Mouse (Mus musculus) right cerebral cortex, postnatal 10 days (tissue): ENCODE measurements around the gene E130309D02Rik.
A peak's percentile ranks its signal among the peaks of the same experiment; 100 is the strongest.

Experiments used
- DNase-seq, 2 experiments: peaks; one replicate each; pipeline ENCODE4 v3.0.0; 2021; ENCODE audit warnings: low spot score in 2 of 2

E130309D02Rik gene

DNA sequence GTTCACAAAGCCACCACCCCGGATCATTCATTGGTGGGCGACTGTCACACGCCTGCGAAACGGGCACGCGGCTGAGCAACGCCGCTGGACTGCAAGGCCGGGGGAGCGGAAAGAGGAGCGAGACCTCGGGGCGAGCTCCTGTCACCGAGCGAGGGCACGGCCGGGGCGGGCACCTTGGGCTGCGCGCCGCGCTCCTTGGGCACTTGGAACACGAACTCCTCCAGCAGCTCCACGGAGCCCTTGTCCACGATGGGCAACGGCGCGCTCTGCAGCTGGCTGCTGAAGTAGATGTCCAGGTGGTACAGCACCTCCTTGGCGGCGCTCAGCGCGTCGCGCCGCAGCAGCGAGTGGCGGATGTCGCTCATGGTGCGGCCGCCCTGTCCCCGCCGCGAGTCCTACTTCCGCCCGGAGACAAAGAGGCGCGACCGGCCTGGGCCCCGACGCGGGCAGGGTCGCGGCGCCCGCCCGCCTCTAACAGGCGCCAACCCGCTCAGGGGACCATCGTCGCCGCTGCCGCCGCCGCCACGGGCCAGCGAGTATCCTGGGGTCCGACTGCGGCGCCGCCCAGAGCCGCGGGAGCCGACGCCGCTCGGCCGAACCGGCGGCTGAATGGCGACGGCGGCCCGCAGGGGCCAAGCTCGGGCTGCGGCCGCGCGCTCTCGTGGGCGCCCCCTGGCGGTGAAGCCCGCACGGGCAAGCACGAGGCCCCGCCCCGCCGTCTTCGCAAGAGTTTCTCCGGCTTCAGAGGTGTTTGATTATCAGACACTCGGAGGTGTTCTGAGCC lies at the start of gene E130309D02Rik:
TSS of gene E130309D02Rik (minus strand) at position 631 of the 784 bp plus-strand sequence.
- DNase-seq, result peak; percentile 88 to 91

DNA sequence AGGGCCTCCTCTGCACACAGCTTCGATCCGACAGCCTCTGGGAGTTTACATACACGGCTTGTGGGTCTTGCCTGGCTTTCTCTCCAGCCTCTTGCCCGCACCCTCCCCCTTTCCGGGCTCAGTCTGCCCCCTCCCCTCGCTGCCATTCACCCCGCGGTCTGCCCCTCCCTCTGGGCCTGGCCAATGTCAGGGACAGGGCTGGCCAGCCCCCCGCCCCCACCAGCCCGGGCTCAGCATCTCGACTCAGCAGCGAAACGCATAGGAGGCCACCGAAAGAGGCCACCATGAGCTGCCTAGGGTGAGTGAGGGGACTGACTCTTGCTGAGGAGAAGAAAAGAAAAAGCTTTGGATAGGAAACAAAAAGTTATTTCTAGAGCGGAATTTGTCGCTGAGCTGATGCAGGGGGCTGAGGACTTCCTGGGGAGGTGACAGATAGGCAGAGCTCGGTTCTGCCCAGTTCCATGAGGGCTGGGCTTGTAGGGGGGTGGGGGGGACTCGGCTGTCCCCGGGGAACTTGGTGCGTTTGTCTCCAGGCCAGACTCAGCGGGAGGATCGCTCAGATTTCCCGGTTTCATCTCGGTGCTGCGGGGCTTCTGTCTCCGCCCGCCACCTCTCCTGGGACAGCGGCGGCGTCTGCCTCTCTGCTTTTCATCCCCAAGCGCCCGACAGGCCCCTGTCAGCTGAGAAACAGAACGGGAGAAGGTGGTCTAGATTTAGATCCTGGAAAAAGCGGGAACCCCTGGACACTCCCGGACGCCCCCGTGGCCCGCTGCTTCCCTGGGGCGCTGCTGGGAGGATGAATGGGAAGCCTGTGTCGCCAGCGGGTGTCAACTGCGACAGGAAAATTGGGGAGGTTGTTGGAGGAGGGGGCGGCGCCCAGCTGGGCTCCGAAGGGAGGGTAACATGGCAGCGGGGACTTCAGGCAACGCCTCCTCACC lies 48.8 kb upstream of the E130309D02Rik start:
- peak; percentile 61 to 71 for DNase-seq

DNA sequence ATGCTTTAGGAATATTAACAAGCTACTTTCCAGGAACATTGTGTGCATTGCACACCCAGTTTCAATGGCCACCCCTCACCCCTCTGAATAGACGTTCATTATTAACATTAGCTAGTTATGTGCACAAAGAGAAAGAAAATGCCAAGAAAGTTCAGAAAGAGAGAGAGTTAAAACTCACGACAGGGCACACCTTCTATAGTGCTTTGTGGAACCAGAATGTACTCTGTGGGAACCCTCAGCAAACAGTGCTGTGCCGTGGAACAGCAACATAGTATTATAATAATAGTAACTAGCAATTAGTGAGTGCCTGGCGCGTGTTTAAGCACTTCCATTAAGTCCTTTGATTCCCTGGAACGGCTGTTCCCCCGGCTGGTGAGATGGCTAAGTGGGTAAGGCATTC lies 46.3 kb upstream of the E130309D02Rik start:
- no peak for DNase-seq

DNA sequence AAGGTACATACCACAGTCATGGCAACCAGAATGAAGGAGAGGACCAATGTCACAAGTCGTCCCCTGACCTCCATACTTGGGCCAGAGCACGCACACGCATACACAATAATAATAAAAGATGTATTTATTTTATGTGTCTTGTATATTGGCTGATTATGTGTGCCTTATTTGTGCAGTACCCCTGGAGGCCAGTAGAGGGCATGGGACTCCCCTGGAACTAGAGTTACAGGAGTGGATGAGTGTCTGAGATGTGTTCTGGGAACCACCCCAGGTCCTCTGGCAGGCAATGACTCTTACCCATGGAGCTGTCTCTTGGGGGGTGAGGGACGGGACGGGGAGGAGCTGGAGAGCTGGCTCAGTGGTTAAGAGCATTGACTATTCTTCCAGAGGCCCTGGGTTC lies 44.8 kb upstream of the E130309D02Rik start:
- DNase-seq, result no peak

DNA sequence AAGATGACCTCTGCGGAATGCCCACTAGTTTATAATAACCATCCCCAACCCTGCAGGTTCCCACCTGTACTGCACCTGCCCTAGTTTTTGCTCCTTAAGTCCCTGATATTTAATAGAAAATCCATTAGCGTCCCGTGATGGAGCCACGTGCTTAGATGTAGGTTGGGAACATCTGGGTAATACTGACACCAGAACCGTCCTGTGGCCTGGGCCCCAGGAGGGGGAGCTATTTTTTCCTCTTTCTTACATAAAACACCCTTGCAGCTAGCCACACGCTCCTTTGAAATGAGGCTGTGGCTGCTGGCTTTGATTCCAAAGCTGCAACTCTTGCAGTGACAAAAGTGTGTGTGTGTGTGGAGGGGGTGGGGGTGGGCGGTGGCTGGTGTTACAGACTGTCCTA lies 44.1 kb upstream of the E130309D02Rik start:
- no peak for DNase-seq

DNA sequence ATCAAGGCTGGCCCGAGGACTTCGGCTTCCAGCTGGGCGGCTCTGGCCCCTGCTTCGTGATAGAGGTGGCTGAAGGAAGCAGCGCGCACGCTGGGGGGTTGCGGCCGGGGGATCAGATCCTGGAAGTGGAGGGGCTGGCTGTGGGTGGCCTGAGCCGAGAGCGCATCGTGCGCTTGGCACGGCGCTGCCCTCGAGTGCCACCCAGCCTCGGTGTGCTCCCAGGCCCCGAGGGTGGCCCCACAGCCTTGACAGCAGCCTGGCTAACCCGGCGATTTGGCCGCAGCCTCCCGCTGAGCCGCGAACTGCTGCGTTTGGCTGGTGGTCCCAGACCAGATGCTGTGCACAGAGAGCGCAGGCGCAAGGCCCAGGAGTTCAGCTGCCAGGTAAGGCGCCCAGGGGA lies 42.4 kb upstream of the E130309D02Rik start:
- DNase-seq, result no peak

DNA sequence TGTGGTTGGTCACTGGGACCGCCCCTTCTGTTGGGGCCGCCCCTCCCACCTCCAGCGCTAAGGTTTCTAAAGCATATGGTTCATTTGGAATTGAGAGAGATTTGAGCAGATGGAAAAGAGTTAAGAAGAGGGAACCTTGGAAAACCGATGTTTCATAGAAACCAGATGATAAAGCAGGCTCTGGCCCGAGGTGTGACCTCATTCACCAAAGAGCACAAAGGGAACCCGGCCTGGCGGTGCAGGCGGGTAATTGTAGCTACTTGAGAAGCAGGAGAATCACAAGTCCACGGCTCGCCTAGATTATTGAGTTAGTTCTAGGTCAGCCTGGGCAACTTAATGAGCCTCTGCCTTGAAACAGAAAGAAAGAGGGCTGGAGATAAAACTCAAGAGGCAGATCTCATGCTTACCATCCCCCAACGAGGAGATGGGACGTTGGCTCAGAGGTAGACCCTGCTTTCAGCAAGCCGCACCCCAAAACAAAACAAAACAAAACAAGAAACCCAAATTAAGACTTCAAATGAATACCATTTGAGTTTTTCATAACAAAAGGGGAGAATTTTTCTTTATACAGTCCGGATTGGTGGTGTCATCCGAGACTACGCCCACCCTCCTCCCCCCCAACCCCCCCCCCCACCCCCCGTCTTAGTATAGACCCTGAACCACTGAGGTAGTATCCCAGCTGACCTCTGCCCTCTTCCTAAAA lies 41.7 kb upstream of the E130309D02Rik start, which contains the start of gene Grid2ip:
TSS of gene Grid2ip (plus strand) at position 653 of the 703 bp plus-strand sequence.
- DNase-seq, result no peak

DNA sequence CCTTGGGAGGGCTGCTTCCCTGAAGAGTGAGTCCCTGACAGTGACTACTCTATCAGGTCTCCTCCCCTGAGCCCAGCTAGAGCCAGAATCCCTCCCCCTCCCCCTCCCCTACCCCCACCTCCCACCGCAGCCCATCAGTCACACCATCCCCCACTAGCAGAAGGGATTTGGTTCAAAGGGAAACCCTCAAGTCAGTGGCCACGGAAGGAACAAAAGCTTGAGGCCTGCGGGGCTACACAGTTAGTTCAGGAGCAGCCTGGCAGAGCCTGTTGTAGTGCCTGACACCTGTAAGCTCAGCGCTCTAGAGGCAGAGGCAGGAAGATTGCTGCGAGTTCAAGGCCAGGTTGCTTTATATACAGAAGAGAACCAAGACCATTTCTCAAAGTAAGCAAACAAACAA lies 40.9 kb upstream of the E130309D02Rik start:
- no peak for DNase-seq

DNA sequence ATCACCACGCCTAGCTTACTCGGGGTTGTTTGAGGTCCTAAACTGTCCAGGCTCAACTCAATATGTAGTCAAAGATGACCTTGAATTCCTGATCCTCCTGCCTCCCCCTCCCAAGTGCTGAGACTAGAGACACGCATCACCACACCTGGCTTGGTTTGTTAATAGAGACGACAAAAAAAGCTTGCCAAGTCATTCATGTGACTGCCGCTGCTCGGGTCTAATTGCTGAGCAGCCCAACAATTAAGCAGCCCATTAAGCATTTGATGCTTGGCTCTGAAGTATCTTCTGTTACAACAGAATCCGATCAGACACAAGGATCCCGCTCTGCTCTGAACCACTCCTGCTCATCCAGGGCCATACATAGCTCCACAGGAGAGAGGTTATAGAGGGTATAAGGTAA lies 31.2 kb upstream of the E130309D02Rik start:
- no peak for DNase-seq

DNA sequence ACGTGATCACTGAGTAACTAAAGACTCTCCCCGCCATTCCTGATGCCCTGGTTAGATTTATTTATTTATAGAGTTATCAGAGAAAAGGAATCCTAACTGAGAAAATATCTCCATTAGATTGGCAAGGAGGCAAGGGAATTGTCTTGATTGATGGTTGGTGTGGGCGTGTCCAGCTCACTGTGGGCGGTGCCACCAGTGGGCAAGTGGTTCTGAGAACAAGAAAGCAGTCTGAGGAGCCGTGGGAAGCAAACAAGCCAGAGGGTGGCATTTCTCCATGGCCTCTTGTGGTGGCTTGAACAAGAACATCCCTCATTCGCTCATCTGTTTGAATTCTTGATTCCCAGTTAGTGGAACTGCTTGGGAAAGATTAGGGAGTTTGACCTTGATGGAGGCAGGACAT lies 24.4 kb upstream of the E130309D02Rik start:
- DNase-seq, result no peak

DNA sequence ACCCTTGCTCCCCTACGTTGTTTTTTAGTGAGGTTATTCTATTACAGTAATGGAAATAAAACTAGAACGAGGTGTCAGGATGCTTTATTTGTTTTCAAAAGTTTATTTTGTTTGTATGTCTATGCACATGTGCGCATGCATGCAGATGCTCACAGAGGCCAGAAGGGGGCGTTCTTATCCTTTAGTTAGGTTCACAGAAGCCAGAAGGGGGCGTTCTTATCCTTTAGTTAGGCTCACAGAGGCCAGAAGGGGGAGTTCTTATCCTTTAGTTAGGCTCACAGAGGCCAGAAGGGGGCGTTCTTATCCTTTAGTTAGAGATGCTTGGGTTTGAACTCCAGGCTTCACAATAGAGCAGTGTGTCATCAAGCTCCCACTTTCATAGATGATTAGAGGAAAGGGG lies 21.4 kb upstream of the E130309D02Rik start:
- no peak for DNase-seq

DNA sequence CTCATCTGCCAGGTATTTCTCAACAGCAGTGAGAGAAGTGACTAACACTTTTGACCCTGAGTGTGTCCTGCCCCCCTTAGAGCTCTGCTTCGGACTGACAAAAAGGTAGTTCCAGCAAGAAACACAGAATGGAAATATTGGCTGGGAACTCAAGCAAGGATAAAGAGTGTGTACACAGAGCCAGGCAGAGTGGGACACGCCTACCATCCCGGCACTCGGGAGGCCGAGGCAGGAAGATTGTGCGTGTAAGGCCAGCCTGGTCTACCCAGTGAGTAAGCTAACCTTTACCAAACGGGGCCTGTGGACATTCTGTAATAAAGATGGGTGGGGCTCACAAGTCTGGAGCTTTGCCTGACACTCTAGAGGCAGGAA lies 19.9 kb upstream of the E130309D02Rik start:
- no peak for DNase-seq

DNA sequence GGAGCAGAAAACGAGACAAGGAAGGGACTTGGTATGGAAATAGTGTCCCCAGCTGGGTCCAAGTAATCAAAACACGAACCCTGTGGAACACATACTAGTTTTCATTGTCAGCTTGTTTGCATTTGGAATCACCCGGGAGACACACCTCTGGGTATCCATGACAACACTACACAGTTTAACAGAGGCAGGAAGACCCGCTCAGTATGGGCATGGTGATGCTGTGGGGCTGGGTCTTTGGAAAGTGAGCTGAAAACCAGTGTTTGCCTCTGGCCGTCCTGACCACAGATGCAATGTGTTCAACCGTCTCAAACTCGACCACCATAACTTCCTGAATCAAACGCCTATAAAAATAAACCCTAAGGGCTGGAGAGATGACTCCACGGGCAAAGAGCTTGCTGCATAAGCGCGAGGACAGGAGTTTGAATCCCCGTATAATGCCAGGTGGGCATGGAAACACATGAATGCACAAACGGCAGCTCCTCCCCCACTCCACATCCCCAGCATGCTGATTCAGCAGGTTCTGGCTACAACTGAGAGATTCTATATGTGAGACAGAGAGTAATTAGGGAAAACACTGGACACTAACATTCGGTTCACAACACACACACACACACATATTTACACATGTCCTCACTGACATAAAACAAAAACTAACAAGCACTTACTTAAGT lies 19.4 kb upstream of the E130309D02Rik start:
- no peak for DNase-seq

DNA sequence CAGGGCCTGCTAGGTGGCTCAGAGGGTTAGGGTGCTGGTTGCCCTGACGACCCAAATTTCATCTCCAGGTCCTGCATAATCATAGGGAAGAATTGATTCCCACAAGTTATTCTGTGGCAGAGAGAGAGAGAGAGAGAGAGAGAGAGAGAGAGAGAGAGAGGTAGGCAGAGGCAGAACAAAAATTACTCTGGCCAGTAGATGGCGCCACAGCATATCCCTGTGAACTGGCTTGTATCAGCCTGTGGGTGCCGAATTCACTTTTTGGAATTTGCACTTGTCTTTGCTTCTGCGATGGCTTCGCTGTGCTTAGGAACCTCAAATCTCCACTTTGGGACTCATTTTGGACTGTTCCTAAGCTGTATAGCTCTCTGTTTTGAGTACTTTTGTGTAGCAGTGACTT lies 18.7 kb upstream of the E130309D02Rik start:
- peak; percentile 88 to 91 for DNase-seq

DNA sequence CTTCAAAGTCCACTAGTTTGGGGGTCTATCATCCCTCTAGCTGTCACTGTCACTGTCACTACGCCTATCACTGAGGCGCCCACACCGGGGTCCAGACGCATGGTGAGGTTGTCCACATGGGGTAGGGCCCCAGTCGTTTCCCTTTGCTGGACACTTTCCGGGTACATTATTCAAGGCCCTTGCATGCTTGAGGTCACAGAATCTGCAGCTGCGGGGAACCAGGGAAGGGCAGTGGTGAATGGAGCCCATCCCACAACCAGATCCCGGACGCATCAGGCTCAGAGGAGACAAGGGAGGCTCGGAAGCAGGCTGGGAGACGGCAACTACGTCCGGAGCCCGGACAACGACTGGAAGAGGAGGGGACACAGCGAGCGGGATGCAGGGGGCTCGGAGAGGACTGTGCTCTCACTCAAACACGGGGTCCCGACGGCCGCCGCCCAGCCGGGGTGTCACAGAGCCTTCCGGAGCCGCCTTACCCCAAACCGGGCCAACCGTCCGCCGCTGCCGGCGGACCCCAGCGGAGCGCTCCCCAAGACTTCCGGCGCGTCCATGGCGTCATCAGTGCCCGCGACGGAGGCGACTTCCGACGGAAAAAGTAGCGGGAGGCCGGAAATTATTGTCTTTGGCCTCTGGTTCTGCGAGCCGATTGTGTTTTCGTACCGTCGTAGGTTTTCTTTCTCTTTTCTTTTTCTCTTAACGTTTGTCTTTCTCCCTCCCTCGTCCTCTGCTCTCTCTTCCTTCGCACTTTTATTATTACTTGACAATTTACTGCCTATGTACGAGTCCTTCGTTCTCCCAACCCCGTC lies 13.7 kb upstream of the E130309D02Rik start, which contains the start of gene Zdhhc4:
TSS of gene Zdhhc4 (minus strand) at position 567 of the 806 bp plus-strand sequence.
- peak; percentile 93 to 95 for DNase-seq

DNA sequence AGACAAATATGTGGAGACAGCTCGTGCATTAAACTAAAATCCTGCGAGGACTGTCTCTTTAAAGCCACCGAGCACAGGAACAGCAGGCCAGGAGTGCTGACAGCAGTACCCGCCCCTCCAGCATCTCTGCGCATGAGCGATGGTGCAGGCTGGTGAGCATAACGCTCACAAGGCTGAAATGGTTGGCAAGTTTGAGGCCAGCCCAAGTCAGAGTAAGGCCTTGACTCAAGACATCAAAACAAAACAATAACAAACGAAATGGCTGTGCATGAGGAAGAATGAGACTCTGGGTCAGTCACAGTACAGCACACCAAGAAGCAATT lies 2.1 kb upstream of the E130309D02Rik start:
- DNase-seq, result no peak

DNA sequence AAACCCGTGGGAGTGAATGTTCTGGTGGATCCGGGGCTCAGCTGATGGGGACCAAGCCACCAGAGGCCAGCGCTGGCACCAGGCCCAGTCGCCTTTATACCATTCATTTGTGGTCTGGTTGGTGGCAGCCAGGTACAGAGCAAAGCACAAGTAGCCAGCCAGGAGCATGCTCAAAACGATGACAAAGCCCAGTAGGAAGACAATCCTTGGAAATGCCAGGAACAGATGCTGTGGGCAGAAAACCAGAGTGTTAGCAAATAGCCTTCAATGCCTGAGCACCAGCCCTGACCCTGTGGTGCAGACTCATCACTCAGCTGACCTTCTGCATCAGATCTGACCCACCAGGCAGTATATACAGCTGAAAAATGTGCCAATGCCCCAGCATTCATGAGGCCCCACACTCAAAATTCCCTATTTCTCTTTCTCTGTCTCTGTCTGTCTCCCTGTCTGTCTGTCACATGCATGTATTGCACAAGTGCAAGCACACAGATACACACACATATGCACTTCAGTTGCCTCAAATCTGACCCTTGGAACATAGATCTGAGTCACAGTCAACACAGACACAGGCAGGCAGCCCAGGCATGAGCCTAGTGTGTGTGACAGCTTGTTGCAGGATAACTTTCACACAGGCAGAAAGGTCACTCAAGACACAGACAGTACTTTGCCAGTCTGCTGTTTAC lies 1.6 kb upstream of the E130309D02Rik start:
- no peak for DNase-seq

DNA sequence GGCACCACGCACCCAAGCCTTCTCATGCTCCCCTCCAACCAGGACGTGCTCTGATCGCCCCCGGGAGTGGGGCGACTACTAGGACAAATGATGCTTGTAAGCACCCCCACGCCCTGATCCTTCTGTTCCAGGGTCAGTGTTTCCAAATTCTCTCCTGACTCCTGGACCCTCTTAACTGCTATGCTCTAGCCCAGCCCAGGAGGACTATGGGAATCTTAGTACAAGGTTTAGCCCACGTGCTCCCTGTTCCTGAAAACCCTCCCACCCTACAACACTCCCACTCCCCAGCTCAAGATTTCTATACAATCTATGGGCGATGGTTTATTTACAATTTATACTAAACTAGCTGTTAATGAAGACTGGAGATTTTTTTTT lies 341 bp upstream of the E130309D02Rik start:
- DNase-seq, result no peak

DNA sequence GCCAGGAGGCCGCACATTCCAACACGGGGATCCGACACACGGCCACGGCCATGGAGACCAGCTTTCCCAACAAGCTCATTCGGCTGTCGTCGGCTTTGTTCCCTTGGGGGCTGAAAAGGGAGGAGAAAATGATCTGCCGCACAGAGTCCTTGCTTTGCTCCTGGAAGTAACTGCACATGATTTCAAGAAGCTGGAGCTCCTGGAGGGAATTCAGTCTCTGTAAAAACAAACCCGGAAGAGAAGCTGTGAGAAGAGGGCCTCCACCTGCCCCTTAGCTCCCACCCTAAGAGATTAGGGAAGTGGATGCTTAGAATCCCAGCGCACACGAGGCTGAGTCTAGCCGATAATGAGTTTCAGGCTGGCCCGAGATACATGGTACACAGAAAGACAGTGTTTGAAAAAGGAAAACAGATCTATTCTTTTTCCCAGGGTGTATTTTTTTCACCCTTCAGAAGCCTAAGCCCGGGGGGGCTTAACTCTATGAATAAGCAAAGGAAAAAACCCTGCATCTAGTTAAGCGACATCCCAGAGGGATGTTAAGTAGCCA lies 904 bp downstream of the E130309D02Rik start:
- DNase-seq, result no peak

DNA sequence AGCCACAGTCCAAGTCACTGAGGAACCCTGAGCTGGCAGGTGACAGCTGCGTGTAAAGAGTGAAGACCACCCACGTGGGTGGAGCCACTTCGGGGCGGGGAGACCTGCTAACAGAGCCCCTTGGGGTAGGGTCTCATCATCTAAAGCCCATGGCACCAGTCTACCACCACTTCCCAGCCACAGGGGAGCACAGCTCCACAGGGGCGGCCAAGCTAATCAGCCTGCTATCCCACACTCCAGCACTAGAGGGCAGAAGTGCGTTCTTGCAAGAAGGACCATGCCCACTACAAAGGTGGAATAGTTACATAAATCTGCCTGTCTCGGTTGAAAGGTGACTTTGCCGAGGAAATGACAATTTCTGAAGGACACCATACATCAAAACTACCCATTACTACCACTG lies 3.3 kb downstream of the E130309D02Rik start:
- peak; percentile 69 to 79 for DNase-seq
